Mouse (Mus musculus) gastrocnemius, adult 8-10 months (tissue): Measurements from ENCODE around the gene Zswim3. TPM values are rescaled to one million over a fixed set of nuclear protein-coding genes. Genes with fewer than 3 reads are reported as not detected.

Experiments used
- DNase-seq, 2 experiments: peaks; one replicate each; pipeline ENCODE4 v3.0.0; 2022; ENCODE audit warnings: low spot score in 2 of 2
- total RNA-seq, 4 experiments: library from RNA; stranded (reverse); gene quantifications; 2 replicates each; pipeline ENCODE4 v1.2.4; 2022

Gene Zswim3
- total RNA-seq = 1 to 10 TPM in 3 of 4 experiments, under 1 TPM in 1; 0.90 to 1.7 (median 1.2) TPM

DNA sequence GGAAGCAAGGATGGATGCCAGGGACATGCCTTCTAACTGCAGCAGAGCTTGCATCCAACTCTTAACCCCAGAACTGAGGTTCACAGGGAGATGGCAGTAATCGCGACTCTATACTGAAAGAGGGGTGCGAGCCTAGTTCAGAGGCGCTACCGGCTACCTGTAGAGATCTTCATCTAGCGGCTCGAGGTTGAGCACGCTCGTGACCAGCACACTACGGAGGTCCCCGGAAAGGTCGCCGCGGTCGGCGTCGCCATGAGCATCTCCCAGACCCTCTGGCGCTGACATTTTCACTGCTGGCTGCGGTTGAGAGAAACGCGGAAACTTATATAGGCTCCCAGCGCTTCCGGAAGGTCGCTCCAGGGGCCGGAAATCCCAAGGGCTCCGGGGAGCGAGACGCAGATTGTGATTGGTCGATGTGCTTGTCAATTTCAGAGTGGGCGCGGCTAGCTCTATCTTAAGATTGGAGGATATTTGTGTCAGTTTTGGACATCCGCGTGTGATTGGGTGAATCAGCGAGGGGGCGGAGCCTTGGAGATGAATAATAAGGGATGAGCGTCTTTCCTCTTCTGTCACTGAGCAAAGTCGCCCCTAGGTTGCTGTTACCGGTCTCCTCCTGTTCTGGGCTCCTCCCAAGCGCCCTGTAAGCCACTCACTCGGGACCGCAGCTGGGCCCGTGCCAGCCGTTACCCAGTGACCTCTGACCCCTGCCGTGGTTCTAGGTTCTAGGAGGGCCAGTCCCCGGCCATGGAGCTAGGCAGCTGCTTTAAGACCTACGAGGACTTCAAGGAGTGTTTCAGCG is at the start of gene Zswim3, which contains the start of gene Acot8:
Gene Zswim3 (plus strand): TSS at position 566 of the 799 bp plus-strand sequence.
Gene Acot8 (minus strand): TSS at position 350 of the 799 bp plus-strand sequence.
- DNase-seq = peak; percentile 97

- DNase-seq = no peak
Observed at GRCm38 (mm10) chr2:164757841-164758240, 47.1 kb upstream of the Zswim3 start.

DNA sequence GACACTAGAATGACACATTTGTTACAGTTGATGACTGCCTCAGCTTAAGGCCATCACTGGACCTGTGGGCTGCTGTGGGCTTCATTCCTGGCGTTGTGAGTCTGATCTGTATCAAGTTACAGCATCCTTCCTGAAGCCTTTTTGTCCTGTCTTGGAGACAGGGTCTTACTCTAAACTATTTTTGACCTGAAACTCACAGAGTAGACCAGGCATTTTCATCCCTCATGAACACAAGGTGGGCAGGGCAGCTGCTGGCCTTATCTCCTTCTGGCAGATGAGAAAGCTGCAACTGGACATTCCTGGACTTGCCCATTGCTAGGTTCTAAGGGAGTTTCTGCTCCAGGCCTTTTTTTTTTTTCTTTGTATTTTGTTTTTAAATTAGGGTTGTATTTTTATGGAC is 46.2 kb upstream of the Zswim3 start:
- DNase-seq = no peak

DNA sequence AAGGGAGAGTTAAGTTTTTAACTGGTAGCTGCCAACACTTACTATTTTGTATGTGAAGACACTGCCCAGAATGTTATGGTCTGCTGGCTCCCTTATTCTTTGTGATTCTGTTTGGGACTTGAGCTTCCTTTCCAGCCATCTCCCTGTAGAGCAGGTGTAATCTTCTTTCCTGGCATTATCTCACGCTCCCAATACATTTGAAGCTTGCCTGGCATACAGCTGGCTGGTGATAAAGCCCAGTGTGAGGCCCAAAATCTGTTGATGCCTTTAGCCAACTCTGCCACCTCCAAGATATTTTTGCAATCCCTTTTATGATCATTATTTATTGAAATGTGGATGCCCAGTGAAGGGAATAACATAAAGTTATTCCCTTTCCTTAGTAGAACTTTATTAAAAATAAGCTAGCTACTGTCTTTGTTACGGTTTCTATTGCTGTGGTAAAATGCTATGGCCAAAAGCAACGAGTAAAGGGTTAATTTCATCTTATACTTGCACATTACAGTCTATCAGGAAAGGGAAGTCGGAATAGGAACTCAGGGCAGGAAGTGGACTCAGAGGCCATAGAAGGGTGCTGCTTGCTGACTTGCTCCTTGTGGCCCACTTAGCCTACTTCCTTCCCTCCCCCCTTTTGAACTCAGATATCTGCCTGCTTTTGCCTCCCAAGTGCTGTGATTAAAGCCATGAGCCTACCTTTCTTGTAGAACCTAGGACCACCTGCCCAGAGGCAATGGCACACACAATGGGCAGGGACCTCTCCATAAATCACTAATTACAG is 44.7 kb upstream of the Zswim3 start:
- no peak for DNase-seq

GRCm38 (mm10) chr2:164761502-164761901 is 43.4 kb upstream of the Zswim3 start:
- no peak for DNase-seq

DNA sequence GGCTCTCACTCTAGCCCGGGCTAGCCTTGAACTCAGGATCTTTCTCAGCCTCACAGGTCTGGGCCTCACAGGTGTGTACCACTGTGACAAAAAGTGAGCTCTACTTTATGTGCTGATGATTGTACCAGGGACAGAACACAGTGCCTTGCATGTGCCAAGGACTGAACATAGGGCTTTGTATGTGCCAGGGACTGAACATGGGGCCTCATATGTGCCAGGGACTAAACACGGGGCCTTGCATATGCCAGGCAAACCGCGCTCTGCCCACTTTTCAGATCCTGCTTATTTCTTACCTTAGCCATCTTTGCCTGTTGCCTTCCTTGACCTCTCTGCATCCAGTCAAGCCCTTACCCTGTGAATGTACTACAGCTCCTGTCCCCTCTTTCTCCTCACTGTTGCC is 42.9 kb upstream of the Zswim3 start:
- no peak for DNase-seq

- DNase-seq = no peak
Observed at GRCm38 (mm10) chr2:164762593-164762992, 42.3 kb upstream of the Zswim3 start.

DNA sequence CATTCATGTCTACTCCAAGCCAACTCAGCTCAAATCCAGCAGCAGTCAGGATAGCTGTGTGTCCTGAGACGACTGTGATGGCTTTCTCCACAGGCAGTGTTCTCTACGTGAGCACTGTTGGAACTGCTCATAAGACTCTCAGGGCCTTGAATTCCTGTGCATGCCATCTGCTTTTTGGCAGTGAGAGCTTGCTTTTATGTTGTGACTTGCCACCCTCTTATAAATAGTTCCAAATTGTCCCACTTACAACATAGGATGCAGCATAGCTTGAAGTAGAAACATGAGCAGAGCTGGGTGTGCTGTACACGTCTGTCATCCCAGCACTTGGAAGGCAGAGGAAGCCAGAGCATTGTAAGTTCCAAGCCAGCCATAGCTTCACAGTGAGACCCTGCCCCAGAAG is 39.1 kb upstream of the Zswim3 start:
- no peak for DNase-seq

- DNase-seq = no peak
Observed at GRCm38 (mm10) chr2:164767812-164768540, 36.9 kb upstream of the Zswim3 start.

DNA sequence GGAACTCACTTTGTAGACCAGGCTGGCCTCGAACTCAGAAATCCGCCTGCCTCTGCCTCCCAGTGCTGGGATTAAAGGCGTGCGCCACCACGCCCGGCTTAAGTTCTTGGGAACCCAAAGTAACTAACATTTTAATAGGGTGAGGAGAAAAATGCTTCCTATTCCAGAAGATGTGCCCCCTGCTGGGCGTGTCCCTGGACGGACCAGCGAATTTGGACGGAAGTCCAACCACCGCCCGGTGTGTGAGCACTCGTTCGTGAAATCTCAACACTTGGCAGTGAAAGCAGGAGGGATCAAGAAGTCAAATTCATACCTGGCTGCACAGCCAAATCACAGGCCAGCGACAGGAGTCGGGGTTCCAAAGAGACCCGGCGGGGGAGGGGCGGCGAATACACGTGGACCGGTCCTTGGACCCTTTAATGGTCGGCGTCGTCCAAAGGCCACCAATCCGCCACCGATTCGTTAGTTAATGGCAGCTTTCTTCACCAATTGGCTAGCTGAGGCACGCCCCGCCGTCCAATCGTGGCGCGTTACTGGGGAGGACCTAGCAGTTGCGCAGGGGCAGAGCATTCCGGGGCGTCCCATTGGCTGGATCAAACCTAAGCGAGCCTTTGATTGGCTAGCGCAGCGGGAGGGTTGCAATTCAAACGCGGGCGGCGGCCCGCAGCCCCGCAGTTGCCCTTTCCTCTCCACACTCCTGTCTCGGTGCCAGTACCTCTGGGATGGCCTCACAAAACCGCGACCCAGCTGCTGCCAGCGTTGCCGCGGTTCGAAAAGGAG is 35.5 kb upstream of the Zswim3 start, which contains the start of gene Ube2c:
Gene Ube2c (plus strand): TSS at position 641 of the 780 bp plus-strand sequence.
- peak; percentile 96 to 97 for DNase-seq

- DNase-seq = no peak
Observed at GRCm38 (mm10) chr2:164770279-164770678, 34.6 kb upstream of the Zswim3 start.

- DNase-seq = no peak
Observed at GRCm38 (mm10) chr2:164771123-164771522, 33.8 kb upstream of the Zswim3 start.

DNA sequence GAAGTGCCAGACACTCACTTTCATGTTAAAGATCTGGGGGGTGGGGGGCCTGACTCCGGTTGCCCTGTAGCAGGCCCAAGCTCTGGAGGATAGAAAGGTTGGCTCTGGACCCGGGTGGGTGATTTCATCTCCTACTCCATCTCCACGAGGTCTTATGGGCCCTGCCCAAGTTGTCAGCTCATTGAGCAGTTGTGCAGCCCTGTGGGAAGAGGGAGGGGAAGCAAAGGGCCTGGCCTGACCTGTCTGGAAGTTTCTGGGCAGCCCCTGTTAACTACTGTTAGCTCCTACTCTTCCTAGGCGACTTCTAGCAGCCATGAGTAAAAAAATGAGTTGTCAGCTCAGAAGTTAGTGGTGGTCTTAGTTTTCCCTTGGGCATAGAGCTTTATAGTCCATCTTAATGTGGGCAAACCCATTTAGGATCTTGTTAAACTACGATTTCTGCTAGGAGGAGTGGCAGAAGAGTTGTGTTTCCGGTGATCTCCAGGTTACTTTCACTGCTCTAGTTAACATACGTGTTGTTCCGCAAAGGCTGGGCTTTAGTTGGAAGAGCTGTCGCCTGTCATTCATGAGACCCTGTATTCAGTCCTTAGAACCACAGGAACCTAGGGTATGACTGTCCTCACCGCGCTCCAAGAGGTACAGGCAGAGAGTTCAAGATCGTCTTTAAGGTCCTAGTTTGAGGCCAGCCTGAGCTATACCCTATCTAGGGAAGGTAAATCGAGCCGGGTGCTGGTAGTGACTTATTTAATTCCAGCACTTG is 31.5 kb upstream of the Zswim3 start:
- DNase-seq = no peak

DNA sequence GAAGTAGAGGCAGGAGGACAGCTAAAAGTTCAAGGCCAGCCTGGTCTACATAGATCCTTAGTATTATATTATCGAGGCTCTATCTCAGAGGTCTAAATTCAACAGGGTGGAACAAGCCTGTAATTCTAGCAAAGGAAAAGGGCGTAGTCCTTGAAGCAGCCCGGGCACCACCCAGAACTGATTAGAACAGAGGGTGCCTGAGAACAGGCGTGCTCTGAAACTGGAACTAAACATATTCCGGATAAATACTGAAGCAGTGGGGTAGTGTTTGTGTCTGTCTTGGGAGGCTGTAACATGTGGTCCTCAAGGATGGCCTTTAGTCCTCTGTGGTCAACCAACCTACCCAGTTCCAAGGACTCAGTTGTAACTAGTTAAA is 30.9 kb upstream of the Zswim3 start:
- DNase-seq = no peak

DNA sequence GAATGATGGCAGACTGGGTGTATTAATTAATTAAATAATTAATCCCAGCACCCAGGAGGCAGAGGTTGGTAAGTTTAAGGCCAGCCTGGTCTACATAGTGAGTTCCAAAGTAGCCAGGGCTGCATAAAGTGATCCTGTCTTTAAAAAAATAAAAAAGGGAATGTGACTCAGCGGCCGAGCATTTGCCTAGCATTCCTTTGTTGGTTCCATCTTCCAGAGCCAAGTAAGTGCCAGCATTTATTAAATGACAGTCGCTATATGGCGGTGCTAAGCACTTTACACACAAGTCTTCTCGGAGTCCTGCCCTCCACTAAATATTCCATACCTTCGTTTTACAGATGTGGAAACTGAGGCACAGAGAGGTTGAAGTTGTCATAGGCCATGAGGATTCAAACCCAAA is 28.8 kb upstream of the Zswim3 start:
- DNase-seq = no peak

- no peak for DNase-seq
Observed at GRCm38 (mm10) chr2:164776801-164777200, 28.1 kb upstream of the Zswim3 start.

DNA sequence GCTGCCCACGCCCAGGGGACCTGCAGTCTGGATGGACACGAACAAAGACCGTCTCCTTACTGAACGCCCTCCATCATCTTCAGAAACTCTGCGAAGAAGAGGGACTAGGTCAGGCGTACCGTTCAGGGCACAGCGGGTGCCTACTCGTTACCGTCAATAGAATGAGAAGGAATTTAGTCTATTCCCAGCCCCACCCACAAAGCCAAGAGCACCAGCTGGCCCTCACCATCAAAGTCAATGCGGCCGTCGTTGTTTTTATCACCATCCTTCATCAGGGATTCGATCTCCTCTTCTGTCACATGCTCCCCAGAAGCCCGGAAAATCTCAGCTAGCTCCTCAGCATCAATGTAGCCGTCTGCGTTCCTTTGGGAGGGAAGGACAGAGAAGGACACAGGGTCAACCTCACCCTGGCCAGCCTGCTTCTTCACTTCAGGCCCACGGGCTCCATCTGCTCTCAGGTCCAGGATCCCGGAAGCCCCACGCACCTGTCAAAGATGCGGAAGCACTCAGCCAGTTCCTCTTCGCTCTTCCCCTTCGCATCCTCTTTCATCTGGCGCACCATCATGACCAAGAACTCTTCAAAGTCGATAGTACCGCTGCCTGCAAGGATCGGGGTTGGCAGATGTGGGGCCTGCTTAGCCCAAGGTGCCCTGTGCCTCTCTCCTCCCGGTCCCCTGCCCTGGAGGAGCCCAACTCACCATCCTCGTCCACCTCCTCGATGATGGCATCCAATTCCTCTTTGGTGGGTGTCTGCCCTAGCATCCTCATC is 27.5 kb upstream of the Zswim3 start:
- DNase-seq = no peak

DNA sequence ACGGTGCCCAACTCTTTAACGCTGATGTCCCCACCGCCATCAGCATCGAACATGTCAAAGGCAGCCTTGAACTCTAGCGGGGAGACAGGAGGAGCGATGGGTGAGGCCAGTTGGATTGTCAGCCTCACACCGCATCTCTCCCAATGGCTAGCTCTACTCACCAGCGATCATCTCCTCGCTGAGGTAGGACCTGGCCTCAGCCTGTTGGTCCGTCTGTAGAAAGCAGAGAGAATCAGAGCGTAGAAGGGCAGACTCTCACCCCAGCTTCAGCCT is 26.9 kb upstream of the Zswim3 start:
- no peak for DNase-seq

- peak; percentile 49 to 78 for DNase-seq
Observed at GRCm38 (mm10) chr2:164778809-164779208, 26.1 kb upstream of the Zswim3 start.
